Mouse (Mus musculus) ES-E14 (cell line): Measurements from ENCODE around the gene Nfkbie. TPM values are rescaled to one million over a fixed set of nuclear protein-coding genes. Genes with fewer than 3 reads are reported as not detected.

Source experiments
- DNase-seq: peaks from one replicate; pipeline ENCODE4 v3.0.0-alpha.2; 2013; ENCODE audit warnings: low read depth, low spot score
- H3K27ac ChIP-seq: 2 replicates; pipeline ENCODE4 v1.5.1; 2012; ENCODE audit warnings: low read depth, mild to moderate bottlenecking, low read length, moderate library complexity, mixed read lengths; ENCODE audit not compliant: poor library complexity, insufficient read depth, severe bottlenecking
- H3K36me3 ChIP-seq: 2 replicates; pipeline ENCODE4 v1.6.1; 2012; ENCODE audit warnings: mild to moderate bottlenecking, low read length, moderate library complexity, mixed read lengths; ENCODE audit not compliant: control insufficient read depth, poor library complexity, insufficient read depth, severe bottlenecking
- H3K4me1 ChIP-seq, 2 experiments: fragments of 150-350 bp in 1 of 2; sonication (generic) in 1 of 2; 2 replicates each; pipeline ENCODE4 v1.6.1; 2012; ENCODE audit warnings: low read length in 2 of 2, mild to moderate bottlenecking in 1 of 2, mixed read lengths in 1 of 2; ENCODE audit not compliant: control insufficient read depth in 2 of 2, insufficient read depth in 2 of 2, poor library complexity in 1 of 2
- H3K4me3 ChIP-seq, 2 experiments: fragments of 150-350 bp in 1 of 2; sonication (generic) in 1 of 2; 2 replicates each; pipeline ENCODE4 v1.5.1; 2012; ENCODE audit warnings: low read length in 2 of 2, low read depth in 1 of 2, mild to moderate bottlenecking in 1 of 2, mixed read lengths in 1 of 2; ENCODE audit not compliant: insufficient read depth in 1 of 2, poor library complexity in 1 of 2, severe bottlenecking in 1 of 2
- H3K9ac ChIP-seq: 2 replicates; pipeline ENCODE4 v1.6.1; 2012; ENCODE audit warnings: low read depth, mild to moderate bottlenecking, low read length, mixed read lengths; ENCODE audit not compliant: poor library complexity, insufficient read depth, severe bottlenecking
- H3K9me3 ChIP-seq: fragments of 150-350 bp; sonication (generic); 2 replicates; pipeline ENCODE4 v1.6.1; 2012; ENCODE audit warnings: low read depth, mild to moderate bottlenecking, low read length; ENCODE audit not compliant: control insufficient read depth, insufficient read depth
- CHD2 ChIP-seq: IDR thresholded peaks from 2 replicates; pipeline ENCODE4 v1.6.1; 2014; ENCODE audit warnings: mild to moderate bottlenecking, low read depth, low read length, inconsistent platforms
- HCFC1 ChIP-seq: IDR thresholded peaks from 2 replicates; pipeline ENCODE4 v1.6.1; 2012; ENCODE audit warnings: low read length, inconsistent platforms, borderline replicate concordance; ENCODE audit not compliant: insufficient read depth
- MAFK ChIP-seq: IDR thresholded peaks from 2 replicates; pipeline ENCODE4 v1.6.1; 2014; ENCODE audit warnings: mild to moderate bottlenecking, low read depth, low read length, inconsistent platforms; ENCODE audit not compliant: insufficient read depth
- ZC3H11A ChIP-seq: IDR thresholded peaks from 2 replicates; pipeline ENCODE4 v1.6.1; 2012; ENCODE audit warnings: low read depth, mild to moderate bottlenecking, inconsistent platforms, low read length, borderline replicate concordance
- ZNF384 ChIP-seq: IDR thresholded peaks from 2 replicates; pipeline ENCODE4 v1.6.1; 2012; ENCODE audit warnings: low read depth, low read length, inconsistent platforms
- in situ Hi-C, 2 experiments: fragments of 600-800 bp; cut with MboI; formaldehyde crosslinking; loops; one replicate each; pipeline ENCODE4 v1.15.1; 2025; ENCODE audit warnings: low sequenced_read_pairs in 2 of 2, inconsistent platforms in 1 of 2; ENCODE audit not compliant: unreplicated experiment in 2 of 2
- total RNA-seq: library from RNA; depleted of rRNA; stranded (reverse); fragments of 300-350 nt; gene quantifications from 2 replicates; pipeline ENCODE4 v1.2.3, GENCODE M21; 2012

The Nfkbie gene
- total RNA-seq, 1 experiment: 2.2 TPM

DNA sequence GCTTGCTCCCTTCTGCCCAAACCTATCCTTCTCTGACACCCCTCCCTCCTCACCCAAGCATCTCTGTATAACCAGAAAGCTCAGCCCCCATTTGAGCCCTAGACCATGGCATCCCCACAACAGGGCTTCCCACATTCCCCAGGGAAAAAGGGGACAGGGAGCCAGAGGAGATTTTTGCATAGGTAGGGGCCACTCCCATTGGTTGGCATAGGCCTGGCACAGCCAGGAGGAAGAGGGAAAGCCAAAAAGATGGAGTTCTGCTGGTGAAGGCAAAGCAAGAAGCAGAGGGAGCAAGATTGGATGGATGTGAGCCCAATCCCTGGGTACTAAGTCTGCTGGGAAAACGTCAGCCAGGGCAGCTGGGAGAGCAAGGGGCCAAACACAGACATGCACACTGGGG is 12.4 kb upstream of the Nfkbie start:
- DNase-seq: no peak
- no peak overlapping the region for H3K4me3 ChIP-seq
- no peak overlapping the region for H3K9ac ChIP-seq
- H3K27ac ChIP-seq: no peak overlapping the region
- no peak for TF ChIP-seq HCFC1
- TF ChIP-seq ZNF384: no peak
- TF ChIP-seq CHD2: no peak
- in situ Hi-C loops: no loop called here
- no peaks in the 10 kb centered on the region for H3K36me3 ChIP-seq
- no peaks in the 10 kb centered on the region for H3K9me3 ChIP-seq
- peaks cover 2 to 18% of the 10 kb centered on the region in 2 experiments; a peak in 3 of 4 replicates for H3K4me1 ChIP-seq

DNA sequence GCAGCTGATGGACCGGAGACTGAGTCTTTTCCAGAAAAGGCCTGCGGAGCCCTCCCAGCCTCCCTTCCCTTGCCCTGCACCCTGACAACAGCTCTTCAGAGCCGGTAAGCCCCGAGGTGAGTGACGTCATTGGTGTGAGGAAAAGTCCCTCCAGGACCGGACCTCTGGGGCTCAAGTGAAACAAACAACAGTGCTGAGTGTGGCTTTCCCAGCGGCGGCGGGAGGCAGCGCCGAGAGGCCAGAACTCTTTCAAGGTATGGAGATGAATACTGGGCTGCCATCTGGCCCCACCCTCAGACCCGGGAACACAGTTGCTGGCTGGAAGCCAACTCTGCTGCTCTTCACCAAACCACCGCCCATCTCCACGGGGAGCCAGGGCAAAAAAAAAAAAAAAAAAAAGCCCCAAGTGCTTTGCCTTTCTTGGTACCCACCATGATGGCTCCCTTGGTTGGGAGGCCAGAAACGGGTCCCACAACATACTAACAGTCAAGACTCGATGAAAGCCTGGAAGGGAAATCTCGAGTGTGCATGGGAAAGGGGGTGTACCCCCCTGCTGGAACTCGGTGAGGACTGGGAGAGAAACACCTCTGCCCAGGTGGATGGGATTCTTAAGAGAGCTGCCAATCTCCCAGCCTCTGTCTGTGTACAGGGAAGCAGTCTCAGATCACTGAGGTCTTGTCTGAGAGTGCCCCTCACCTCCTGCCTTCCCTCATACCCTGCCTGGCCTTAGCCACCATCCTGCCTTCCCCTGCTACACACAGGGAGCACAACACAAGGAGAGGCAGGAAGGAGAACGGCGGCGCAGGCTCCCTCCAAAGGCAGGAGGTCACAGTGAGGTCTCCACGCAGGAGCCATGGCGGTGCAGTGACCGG is 11.3 kb upstream of the Nfkbie start:
- Histone ChIP-seq H3K27ac (no peak overlapping the region), H3K4me3 (peak overlapping the region; percentile 35 to 56), H3K4me1 (peaks cover 4 to 20% of the 10 kb centered on the region in 2 experiments; a peak in 3 of 4 replicates), H3K9ac (peak overlapping the region; percentile 39), H3K36me3 (no peaks in the 10 kb centered on the region), H3K9me3 (no peaks in the 10 kb centered on the region)
- peak; percentile 93 for DNase-seq
- TF ChIP-seq ZC3H11A (no peak), HCFC1 (no peak), CHD2 (no peak), ZNF384 (peak; percentile 97), MAFK (no peak)
- in situ Hi-C loops: no loop called here

DNA sequence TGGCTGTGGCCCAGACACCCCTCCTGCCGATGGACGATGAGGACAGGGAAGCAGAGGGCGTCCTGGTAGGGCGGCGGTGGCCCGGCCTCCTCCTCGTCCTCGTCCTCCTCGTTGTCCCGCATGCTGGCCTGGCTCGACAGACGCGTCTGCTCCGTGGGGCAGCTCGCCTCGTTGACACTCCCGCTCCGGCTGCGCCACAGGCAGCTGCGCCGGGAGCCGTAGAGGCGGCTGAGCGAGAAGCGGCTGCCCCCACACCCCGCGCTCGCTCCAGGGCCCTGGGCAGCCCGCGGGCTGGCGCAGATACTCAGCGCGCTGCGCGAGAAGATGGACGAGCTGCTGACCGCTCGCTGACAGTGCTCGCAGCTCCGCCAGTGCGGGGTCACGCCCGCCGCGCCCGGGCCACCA is 10.6 kb upstream of the Nfkbie start:
- H3K4me1 ChIP-seq: peaks cover 4 to 16% of the 10 kb centered on the region in 2 experiments; a peak in 3 of 4 replicates
- DNase-seq: no peak
- TF ChIP-seq MAFK: no peak
- no peak for TF ChIP-seq ZNF384
- TF ChIP-seq HCFC1: no peak
- TF ChIP-seq ZC3H11A: no peak
- no peak for TF ChIP-seq CHD2
- H3K27ac ChIP-seq: no peak overlapping the region
- in situ Hi-C loops: no loop called here
- peak overlapping the region; percentile 35 to 56; a peak in 3 of 4 replicates for H3K4me3 ChIP-seq
- peak overlapping the region; percentile 39 for H3K9ac ChIP-seq
- H3K36me3 ChIP-seq: no peaks in the 10 kb centered on the region
- H3K9me3 ChIP-seq: no peaks in the 10 kb centered on the region

DNA sequence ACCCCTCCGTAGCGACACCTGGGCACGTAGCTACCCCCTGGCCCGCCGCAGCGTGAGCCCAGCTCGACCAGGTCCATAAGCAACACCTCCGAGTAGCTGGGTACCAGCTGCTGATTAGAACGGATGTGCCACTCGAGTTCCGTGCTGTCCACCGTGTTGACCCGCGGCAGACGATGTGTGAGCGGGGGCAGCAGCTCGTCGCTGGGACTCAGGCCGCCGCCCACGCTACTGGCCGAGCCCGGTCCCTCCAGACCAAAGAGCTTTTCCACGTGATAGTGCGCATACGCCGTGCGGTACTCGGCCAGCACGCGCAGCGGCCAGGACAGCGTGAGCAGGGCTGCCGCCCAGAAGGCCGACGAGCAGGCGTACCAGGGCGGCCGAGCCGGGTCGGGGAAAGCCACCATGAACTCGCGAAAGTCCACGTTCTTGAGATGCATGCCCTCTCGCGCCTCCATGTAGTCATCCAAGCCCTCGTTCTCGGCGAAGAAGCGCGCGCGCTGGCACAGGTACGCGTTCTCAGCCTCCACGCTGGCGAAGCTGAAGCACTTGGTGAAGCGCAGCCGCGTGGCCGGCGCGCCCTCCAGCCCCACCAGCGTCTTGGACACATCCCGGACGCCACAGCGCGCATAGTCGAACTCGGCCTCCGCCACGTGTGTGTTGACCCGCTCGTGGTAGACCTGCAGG is 10.1 kb upstream of the Nfkbie start:
- no peaks in the 10 kb centered on the region for H3K36me3 ChIP-seq
- H3K9ac ChIP-seq: peak overlapping the region; percentile 39
- no peak overlapping the region for H3K27ac ChIP-seq
- peaks cover 4 to 16% of the 10 kb centered on the region in 2 experiments; a peak in 3 of 4 replicates for H3K4me1 ChIP-seq
- no peak for DNase-seq
- H3K9me3 ChIP-seq: no peaks in the 10 kb centered on the region
- peak overlapping the region; percentile 35 to 56; a peak in 3 of 4 replicates for H3K4me3 ChIP-seq
- no peak for TF ChIP-seq CHD2
- no peak for TF ChIP-seq ZNF384
- no peak for TF ChIP-seq ZC3H11A
- no peak for TF ChIP-seq HCFC1
- TF ChIP-seq MAFK: no peak
- in situ Hi-C loops: no loop called here
